In genomic region chr10:54040261-54041165, GRCm38 (mm10) we compare ENCODE assay signal across 8 mouse cellular contexts. TPM values are rescaled to one million over a fixed set of nuclear protein-coding genes. Genes with fewer than 3 reads are reported as not detected.
DNase-seq lines count a peak whose midpoint lies in the region; ATAC-seq lines count a peak whose summit lies in the region.

No protein-coding gene starts in this region.

- no peak overlapping the region for H3K4me2 ChIP-seq in embryonic facial prominence, embryonic 15.5 days (replicated peaks)

- 0 out of 2 replicates have a peak overlapping the region, but pooled peaks have one; percentile 55 for H3K27ac ChIP-seq in embryonic facial prominence, embryonic 15.5 days (replicated peaks)

- ATAC-seq in embryonic facial prominence, embryonic 15.5 days (ENCODE audit: insufficient number of reproducible peaks, low FRiP score, low TSS enrichment, low read depth): peak; percentile 15; the same call in 1 of the 2 replicates

- H3K27me3 ChIP-seq in embryonic facial prominence, embryonic 15.5 days: no peaks in the 10 kb centered on the region
- H3K27me3 ChIP-seq in megakaryocyte, embryonic 14.5 days (replicated peaks): no peaks in the 10 kb centered on the region

- peak; percentile 51 for DNase-seq in left cerebral cortex, adult 11 months (ENCODE audit: low spot score)
- DNase-seq in left cerebral cortex, postnatal 4 days: no peak
- DNase-seq in left cerebral cortex, adult 18-20 months (ENCODE audit: low spot score in 2 of 2): peak; percentile 38 to 64
- peak; percentile 36 to 64 for DNase-seq in thymus, adult 18-20 months
- no peak for DNase-seq in retina, embryonic 14.5 days (ENCODE audit: low spot score)
- DNase-seq in ovary, postnatal 10 days (ENCODE audit: low spot score): no peak

- intact Hi-C loops in left cerebral cortex, postnatal 4 days (cut with DNase I): no loop called here

- H3K9ac ChIP-seq in embryonic facial prominence, embryonic 15.5 days: no peak overlapping the region

- H3K4me1 ChIP-seq in embryonic facial prominence, embryonic 15.5 days: no peaks in the 10 kb centered on the region
- peaks cover 80% of the 10 kb centered on the region for H3K4me1 ChIP-seq in megakaryocyte, embryonic 14.5 days

- H3K36me3 ChIP-seq in embryonic facial prominence, embryonic 15.5 days: no peaks in the 10 kb centered on the region
- H3K36me3 ChIP-seq in megakaryocyte, embryonic 14.5 days (replicated peaks; ENCODE audit: low read length): peaks cover 42% of the 10 kb centered on the region

- H3K9me3 ChIP-seq in embryonic facial prominence, embryonic 15.5 days (replicated peaks): no peaks in the 10 kb centered on the region
- no peaks in the 10 kb centered on the region for H3K9me3 ChIP-seq in megakaryocyte, embryonic 14.5 days

- no peak overlapping the region for H3K4me3 ChIP-seq in embryonic facial prominence, embryonic 15.5 days (replicated peaks)
- peak overlapping the region; percentile 89 for H3K4me3 ChIP-seq in megakaryocyte, embryonic 14.5 days (replicated peaks)

- 74% methylated on average over 11 of the region's 11 CpGs for WGBS in embryonic facial prominence, embryonic 15.5 days

RNA-seq across cellular contexts. Expression of gene Man1a, which starts 35.9 kb away (rescaled TPM):
- 10 to 100 TPM; 21.1 to 21.7 TPM for total RNA-seq in left cerebral cortex, postnatal 4 days (2021)
- polyA plus RNA-seq in embryonic facial prominence, embryonic 15.5 days (2015; fragmentation: Nextera tagmentation; extraction: Ambion mirVana): 6.4 TPM in 2 replicates
- 10 to 100 TPM; 20.8 to 23.8 TPM for total RNA-seq in left cerebral cortex, adult 18-20 months (2021)
- polyA plus RNA-seq in megakaryocyte, embryonic 14.5 days (2012; ENCODE audit: insufficient read depth, low replicate concordance): 17.7 and 37.5 TPM in 2 replicates

Comparison
In these comparisons a context has a peak if more than half of its experiments do, and no peak if none do; other contexts are left out.
1. DNase-seq: peak in left cerebral cortex, adult 11 months (single experiment), left cerebral cortex, adult 18-20 months (2 of 2) and thymus, adult 18-20 months (2 of 2); none in left cerebral cortex, postnatal 4 days (single experiment), retina, embryonic 14.5 days (single experiment) and ovary, postnatal 10 days (single experiment).